Mouse (Mus musculus): ENCODE data around the gene Wnt7b.

- TF ChIP-seq ZNF384 (IDR thresholded peaks at IDR 0.05; ENCODE audit: low read depth, low read length) (no peak; the same call in 1 of the 2 replicates), HCFC1 (IDR thresholded peaks at IDR 0.05; ENCODE audit: low read depth, low read length) (no peak)
These were observed 22.7 kb upstream of the Wnt7b start for GRCm38 (mm10) chr15:85604938-85605337.
